Mouse (Mus musculus) right cerebral cortex, adult 2 months (tissue): Measurements from ENCODE around the gene Slc22a26.
"Not testable (repeated sequence)": the region's sequence is repeated elsewhere in the genome, so short reads cannot be mapped to it uniquely, and the experiment has no call there.

ENCODE experiments used
- DNase-seq, 2 experiments: peaks; one replicate each; pipeline ENCODE4 v3.0.0; 2021 to 2022; ENCODE audit warnings: low spot score in 2 of 2

Slc22a26 gene

DNA sequence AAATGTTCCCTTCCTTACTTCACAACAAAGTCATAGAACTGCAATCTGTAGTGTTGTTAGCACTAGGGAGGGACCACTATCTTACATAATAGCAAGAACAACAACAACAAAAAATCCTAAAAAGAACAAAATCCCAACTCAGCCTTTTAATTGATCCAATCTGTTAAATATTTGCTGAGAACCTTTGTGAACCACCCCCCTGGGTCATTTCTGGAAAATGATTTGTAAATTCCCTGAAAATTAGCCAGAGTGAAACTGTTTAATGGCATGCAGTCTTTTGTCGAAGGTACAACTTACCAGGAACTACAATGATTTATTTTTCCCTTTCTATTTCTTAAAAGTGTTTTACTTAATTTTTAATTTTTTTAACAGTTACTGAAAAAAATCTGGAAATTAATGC is at the start of gene Slc22a26:
Slc22a26 (minus strand) TSS at position 97 of the 400 bp plus-strand sequence.
- no peak for DNase-seq

DNA sequence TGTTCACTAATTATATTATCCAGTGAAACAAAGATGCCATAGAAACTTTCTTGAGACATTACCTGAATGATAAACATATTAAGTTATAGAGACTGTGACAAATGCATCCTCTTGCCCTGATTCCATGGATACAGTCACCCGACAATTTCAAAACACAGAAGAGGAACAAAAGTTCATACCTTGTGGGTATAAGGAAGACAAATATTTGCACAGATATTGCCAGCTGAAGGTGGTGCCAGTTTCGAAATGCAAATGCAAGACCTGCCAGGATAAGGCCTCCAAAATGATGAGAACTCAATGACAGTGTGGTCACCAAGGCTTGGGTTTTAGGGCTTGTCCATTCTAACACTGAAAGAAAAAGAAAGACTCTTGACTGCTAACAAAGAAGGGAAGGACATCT is 27.4 kb upstream of the Slc22a26 start:
- DNase-seq, result no peak

DNA sequence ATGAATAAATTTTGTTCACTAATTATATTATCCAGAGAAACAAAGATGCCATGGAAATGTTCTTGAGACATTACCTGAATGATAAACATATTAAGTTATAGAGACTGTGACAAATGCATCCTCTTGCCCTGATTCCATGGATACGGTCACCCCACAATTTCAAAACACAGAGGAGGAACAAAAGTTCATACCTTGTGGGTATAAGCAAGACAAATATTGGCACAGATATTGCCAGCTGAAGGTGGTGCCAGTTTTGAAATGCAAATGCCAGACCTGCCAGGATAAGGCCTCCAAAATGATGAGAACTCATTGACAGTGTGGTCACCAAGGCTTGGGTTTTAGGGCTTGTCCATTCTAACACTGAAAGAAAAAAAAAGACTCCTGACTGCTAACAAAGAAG is 11.9 kb downstream of the Slc22a26 start:
- no peak for DNase-seq

DNA sequence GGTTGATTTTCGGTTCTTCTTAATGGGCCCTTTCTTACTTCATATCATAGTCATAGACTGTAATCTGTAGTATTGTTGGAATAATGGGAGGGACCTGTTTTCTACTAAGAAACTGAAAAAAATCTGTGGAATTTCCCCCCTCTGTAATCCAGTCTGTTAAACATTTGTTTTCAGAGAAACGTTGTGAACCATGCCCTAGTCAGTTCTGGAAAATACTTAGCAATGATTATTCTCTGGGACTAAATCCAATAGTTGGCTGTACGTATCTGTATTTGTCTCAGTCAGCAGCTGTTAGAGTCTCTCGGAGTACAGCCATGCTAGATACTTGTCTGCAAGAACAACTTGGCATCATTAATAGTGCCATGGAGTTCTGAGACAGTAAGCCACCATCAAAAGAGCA is 27.2 kb downstream of the Slc22a26 start:
- no peak for DNase-seq

DNA sequence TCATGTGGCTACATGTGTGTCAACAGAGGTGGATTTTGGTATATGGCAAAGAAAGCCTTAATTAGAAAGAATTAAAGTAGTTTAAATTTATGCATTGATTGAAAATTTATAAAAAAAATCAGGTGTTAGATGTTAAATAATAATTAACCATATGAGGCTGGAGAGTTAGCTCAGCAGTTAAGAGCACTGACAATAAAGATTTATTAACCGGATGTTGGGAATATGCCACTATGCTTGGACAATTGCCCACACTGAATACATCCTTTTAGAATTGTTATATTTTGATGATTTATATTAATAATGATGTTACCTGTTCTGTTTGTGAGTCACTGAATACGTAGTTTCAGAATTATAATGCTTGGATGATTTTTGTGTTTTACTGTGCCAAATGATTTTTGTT is 36.3 kb downstream of the Slc22a26 start:
- DNase-seq, result no peak

DNA sequence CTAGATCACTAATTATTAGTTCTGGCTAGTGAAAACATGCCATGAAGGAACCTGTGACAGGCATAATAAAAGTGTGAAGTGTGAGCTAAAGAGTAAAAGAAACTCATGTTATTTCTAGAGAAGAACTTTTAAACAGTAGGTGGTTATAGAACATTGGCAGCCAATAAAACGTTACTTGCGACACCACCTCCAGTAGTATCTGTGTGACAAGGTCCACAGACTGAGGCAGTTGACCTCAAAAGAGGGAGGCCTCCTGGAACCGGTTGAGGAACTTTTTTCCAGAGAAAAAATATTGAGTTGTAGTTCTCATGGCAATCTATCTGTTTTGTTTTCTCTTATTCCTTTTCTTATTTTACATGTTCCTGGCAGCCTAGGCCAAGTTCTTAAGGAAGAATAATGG is 36.9 kb downstream of the Slc22a26 start:
- no peak for DNase-seq

DNA sequence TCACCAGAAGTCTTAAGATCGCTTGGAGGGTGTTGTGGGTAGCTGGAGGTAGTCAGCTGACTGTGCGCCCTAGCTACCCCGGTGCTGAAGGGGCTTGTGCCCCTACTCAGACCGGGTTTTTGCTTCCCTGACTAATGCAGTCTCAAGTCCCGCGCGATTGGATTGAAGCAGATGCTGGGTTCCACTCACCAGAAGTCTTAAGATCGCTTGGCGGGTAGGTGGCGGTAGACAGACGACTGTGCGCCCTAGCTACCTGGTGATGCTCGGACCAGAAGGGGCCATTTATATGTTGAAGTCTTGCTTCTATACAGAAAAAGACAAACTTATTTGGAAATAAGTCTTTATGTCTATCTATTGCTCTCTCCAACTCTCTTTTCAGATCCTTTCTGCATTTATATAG is 49.1 kb downstream of the Slc22a26 start:
- not testable (repeated sequence) for DNase-seq
